Mouse (Mus musculus) embryonic facial prominence, embryonic 14.5 days (tissue): ENCODE measurements around the gene Prepl. TPM values are rescaled to one million over a fixed set of nuclear protein-coding genes. Genes with fewer than 3 reads are reported as not detected.

Experiments used
- ATAC-seq: fragments of 200-750 bp; cut with Nextera tagmentation; 2 replicates; pipeline ENCODE4 v1.8.0; 2017; ENCODE audit warnings: low read depth, moderate number of reproducible peaks, moderate TSS enrichment
- DNase-seq: peaks from one replicate; pipeline ENCODE4 v3.0.0-alpha.2; 2015; ENCODE audit warnings: low spot score
- H3K27ac ChIP-seq: fragments of 300-500 bp; sonication (generic); replicated peaks from 2 replicates; pipeline ENCODE4 v1.5.1; 2014; ENCODE audit warnings: low read depth, mild to moderate bottlenecking, low read length, moderate library complexity
- H3K27me3 ChIP-seq: fragments of 300-500 bp; sonication (generic); replicated peaks from 2 replicates; pipeline ENCODE4 v1.6.1; 2014; ENCODE audit warnings: low read length; ENCODE audit not compliant: control insufficient read depth, insufficient read depth
- H3K36me3 ChIP-seq: fragments of 300-500 bp; sonication (generic); 2 replicates; pipeline ENCODE4 v1.6.1; 2014; ENCODE audit warnings: low read length, mixed read lengths; ENCODE audit not compliant: control insufficient read depth, insufficient read depth
- H3K4me1 ChIP-seq: fragments of 300-500 bp; sonication (generic); 2 replicates; pipeline ENCODE4 v1.6.1; 2014; ENCODE audit warnings: antibody characterized with exemption, low read length; ENCODE audit not compliant: control insufficient read depth, insufficient read depth
- H3K4me2 ChIP-seq: fragments of 300-500 bp; sonication (generic); 2 replicates; pipeline ENCODE4 v1.6.1; 2014; ENCODE audit warnings: low read depth, mild to moderate bottlenecking, low read length, moderate library complexity, mixed read lengths
- H3K4me3 ChIP-seq: fragments of 300-500 bp; sonication (generic); 2 replicates; pipeline ENCODE4 v1.5.1; 2014; ENCODE audit warnings: low read depth, mild to moderate bottlenecking, low read length
- H3K9ac ChIP-seq: fragments of 300-500 bp; sonication (generic); 2 replicates; pipeline ENCODE4 v1.6.1; 2014; ENCODE audit warnings: low read depth, mild to moderate bottlenecking, low read length, moderate library complexity, mixed read lengths
- H3K9me3 ChIP-seq: fragments of 300-500 bp; sonication (generic); 2 replicates; pipeline ENCODE4 v1.6.1; 2016; ENCODE audit warnings: low read length; ENCODE audit not compliant: control insufficient read depth
- WGBS: fragments of 180-500 bp; shearing (Covaris S2); extraction: QIAGEN DNeasy Blood & Tissue Kit; methylation state at CpG from one replicate; pipeline ENCODE4 v1.1.7; 2014; 5-methylcytosine and 5-hydroxymethylcytosine counted together
- polyA plus RNA-seq: library from polyadenylated mRNA; unstranded; fragments of >200 nt; fragmentation: Nextera tagmentation; extraction: Ambion mirVana; gene quantifications from 2 replicates; pipeline ENCODE4 v1.2.1, GENCODE M21; 2014

Gene Prepl
- polyA plus RNA-seq, 1 experiment from 2014 or later, result 58.3 TPM

- ATAC-seq, result no peak
- no peak overlapping the region for H3K4me2 ChIP-seq
- WGBS, result 93% methylated on average over 6 of the region's 6 CpGs
- H3K9ac ChIP-seq, result no peak overlapping the region
- H3K27ac ChIP-seq, result no peak overlapping the region
- H3K36me3 ChIP-seq, result no peaks in the 10 kb centered on the region
- H3K9me3 ChIP-seq, result no peaks in the 10 kb centered on the region
- no peak overlapping the region for H3K4me3 ChIP-seq
- H3K4me1 ChIP-seq, result no peaks in the 10 kb centered on the region
- H3K27me3 ChIP-seq, result no peaks in the 10 kb centered on the region
- DNase-seq, result no peak
These were observed 64.9 kb downstream of the Prepl start for GRCm38 (mm10) chr17:85025151-85025550.

- ATAC-seq (no peak), DNase-seq (no peak)
- no peaks in the 10 kb centered on the region for H3K4me1 ChIP-seq
- 86% methylated on average over 8 of the region's 8 CpGs for WGBS
- H3K4me2 ChIP-seq, result no peak overlapping the region
- H3K4me3 ChIP-seq, result no peak overlapping the region
- H3K36me3 ChIP-seq, result no peaks in the 10 kb centered on the region
- H3K27me3 ChIP-seq, result no peaks in the 10 kb centered on the region
- no peak overlapping the region for H3K27ac ChIP-seq
- no peak overlapping the region for H3K9ac ChIP-seq
- H3K9me3 ChIP-seq, result no peaks in the 10 kb centered on the region
These were observed 65.8 kb downstream of the Prepl start for GRCm38 (mm10) chr17:85024237-85024636.

- H3K27me3 ChIP-seq, result no peaks in the 10 kb centered on the region
- H3K4me3 ChIP-seq, result no peak overlapping the region
- H3K4me2 ChIP-seq, result peak overlapping the region; percentile 16; the same call in 1 of the 2 replicates
- ATAC-seq, result peak; percentile 39
- H3K9ac ChIP-seq, result no peak overlapping the region
- peak; percentile 87 for DNase-seq
- 59% methylated on average over 22 of the region's 22 CpGs for WGBS
- H3K9me3 ChIP-seq, result no peaks in the 10 kb centered on the region
- no peaks in the 10 kb centered on the region for H3K4me1 ChIP-seq
- H3K36me3 ChIP-seq, result no peaks in the 10 kb centered on the region
- H3K27ac ChIP-seq, result no peak overlapping the region
These were observed 66.5 kb downstream of the Prepl start for GRCm38 (mm10) chr17:85023247-85024167.

- no peaks in the 10 kb centered on the region for H3K4me1 ChIP-seq
- no peak overlapping the region for H3K9ac ChIP-seq
- H3K9me3 ChIP-seq, result no peaks in the 10 kb centered on the region
- no peak for DNase-seq
- H3K36me3 ChIP-seq, result no peaks in the 10 kb centered on the region
- no peak overlapping the region for H3K4me3 ChIP-seq
- H3K27ac ChIP-seq, result no peak overlapping the region
- H3K27me3 ChIP-seq, result no peaks in the 10 kb centered on the region
- no peak for ATAC-seq
- no peak overlapping the region for H3K4me2 ChIP-seq
- 83% methylated on average over 3 of the region's 3 CpGs for WGBS
These were observed 69.7 kb downstream of the Prepl start for GRCm38 (mm10) chr17:85020343-85020742.

GRCm38 (mm10) chr17:85018794-85019193, 71.2 kb downstream of the Prepl start:
- 78% methylated on average over 5 of the region's 5 CpGs for WGBS
- H3K27me3 ChIP-seq, result no peaks in the 10 kb centered on the region

GRCm38 (mm10) chr17:85018344-85018743, 71.7 kb downstream of the Prepl start:
- Histone ChIP-seq H3K27me3 (no peaks in the 10 kb centered on the region), H3K4me2 (no peak overlapping the region), H3K4me3 (no peak overlapping the region), H3K4me1 (no peaks in the 10 kb centered on the region), H3K36me3 (no peaks in the 10 kb centered on the region), H3K27ac (no peak overlapping the region), H3K9me3 (no peaks in the 10 kb centered on the region), H3K9ac (no peak overlapping the region)
- 82% methylated on average over 3 of the region's 3 CpGs for WGBS
- DNase-seq (no peak), ATAC-seq (no peak)

More at GRCm38 (mm10) chr17:85018794-85019193, 71.2 kb downstream of the Prepl start:
- no peaks in the 10 kb centered on the region for H3K36me3 ChIP-seq
- H3K9ac ChIP-seq, result no peak overlapping the region
- DNase-seq (no peak), ATAC-seq (no peak)
- no peak overlapping the region for H3K4me3 ChIP-seq
- no peaks in the 10 kb centered on the region for H3K4me1 ChIP-seq
- no peaks in the 10 kb centered on the region for H3K9me3 ChIP-seq
- no peak overlapping the region for H3K27ac ChIP-seq
- no peak overlapping the region for H3K4me2 ChIP-seq

- DNase-seq (no peak), ATAC-seq (no peak)
- Histone ChIP-seq H3K4me2 (no peak overlapping the region), H3K9ac (no peak overlapping the region), H3K27ac (no peak overlapping the region), H3K9me3 (no peaks in the 10 kb centered on the region), H3K4me3 (no peak overlapping the region), H3K27me3 (no peaks in the 10 kb centered on the region), H3K4me1 (no peaks in the 10 kb centered on the region), H3K36me3 (peaks cover 17% of the 10 kb centered on the region)
- 70% methylated on average over 3 of the region's 3 CpGs for WGBS
These were observed 75.4 kb downstream of the Prepl start for GRCm38 (mm10) chr17:85014632-85015031.

- no peak overlapping the region for H3K4me2 ChIP-seq
- WGBS, result 82% methylated on average over 6 of the region's 6 CpGs
- ATAC-seq, result no peak
- no peak for DNase-seq
- no peaks in the 10 kb centered on the region for H3K9me3 ChIP-seq
- no peak overlapping the region for H3K9ac ChIP-seq
- peaks cover 17% of the 10 kb centered on the region for H3K36me3 ChIP-seq
- H3K4me3 ChIP-seq, result no peak overlapping the region
- no peak overlapping the region for H3K27ac ChIP-seq
- no peaks in the 10 kb centered on the region for H3K4me1 ChIP-seq
- H3K27me3 ChIP-seq, result no peaks in the 10 kb centered on the region
These were observed 76.6 kb downstream of the Prepl start for GRCm38 (mm10) chr17:85013485-85013884.
